Mouse (Mus musculus) adrenal gland, adult 2 months (tissue): Measurements from ENCODE around the gene Maco1. TPM values are rescaled to one million over a fixed set of nuclear protein-coding genes. Genes with fewer than 3 reads are reported as not detected.
"Not testable (repeated sequence)": the region's sequence is repeated elsewhere in the genome, so short reads cannot be mapped to it uniquely, and the experiment has no call there.

Source experiments
- DNase-seq: peaks from one replicate; pipeline ENCODE4 v3.0.0; 2021
- polyA plus RNA-seq: library from polyadenylated mRNA; depleted of rRNA; stranded (reverse); fragments of >200 nt; gene quantifications from 2 replicates; pipeline ENCODE4 v1.2.3, GENCODE M21; 2012
- total RNA-seq, 2 experiments: library from RNA; stranded (reverse); gene quantifications; 2 replicates each; pipeline ENCODE4 v1.2.3; 2021

Maco1 gene
- total and polyA plus RNA-seq, 3 experiments = 15.6 to 37.1 (median 35.6) TPM

DNA sequence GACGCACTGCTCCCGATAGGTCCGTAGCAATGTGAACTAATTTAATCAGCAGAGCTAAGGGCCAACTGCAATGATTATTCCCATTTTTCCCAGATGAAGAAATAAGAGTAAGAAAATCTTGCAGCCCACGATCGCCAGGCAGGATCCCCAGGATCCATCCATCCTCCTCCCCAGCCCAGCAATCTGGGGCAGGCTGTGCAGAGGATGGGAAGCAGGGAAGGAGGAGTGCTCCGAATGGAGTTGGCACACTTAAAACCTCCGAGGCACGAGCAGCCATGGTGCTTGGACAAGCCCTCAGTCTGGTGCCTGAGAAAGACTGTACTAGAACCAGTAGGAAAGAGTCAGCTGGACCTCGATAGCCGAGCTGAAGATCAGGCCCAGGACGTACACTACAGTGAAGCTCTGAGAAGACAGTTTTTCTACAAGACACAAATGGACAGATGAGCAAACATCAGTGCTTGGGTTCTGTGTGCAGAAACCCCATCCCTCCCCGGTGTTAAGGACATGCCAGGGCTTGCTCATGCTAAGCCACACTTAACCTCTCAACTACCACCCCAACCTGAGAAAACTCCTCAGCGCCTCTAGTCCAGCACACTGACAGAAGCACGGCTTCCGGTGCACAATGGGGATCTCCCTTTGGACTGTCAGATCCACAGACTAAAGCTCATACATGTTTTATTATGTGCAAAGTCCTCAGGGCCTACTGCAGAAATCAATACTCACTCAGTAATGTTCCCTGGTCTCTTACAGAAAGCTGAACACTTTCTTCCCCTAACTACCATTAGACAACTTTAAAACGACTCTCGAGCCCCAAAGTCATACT is 39.5 kb downstream of the Maco1 start:
- DNase-seq = no peak

DNA sequence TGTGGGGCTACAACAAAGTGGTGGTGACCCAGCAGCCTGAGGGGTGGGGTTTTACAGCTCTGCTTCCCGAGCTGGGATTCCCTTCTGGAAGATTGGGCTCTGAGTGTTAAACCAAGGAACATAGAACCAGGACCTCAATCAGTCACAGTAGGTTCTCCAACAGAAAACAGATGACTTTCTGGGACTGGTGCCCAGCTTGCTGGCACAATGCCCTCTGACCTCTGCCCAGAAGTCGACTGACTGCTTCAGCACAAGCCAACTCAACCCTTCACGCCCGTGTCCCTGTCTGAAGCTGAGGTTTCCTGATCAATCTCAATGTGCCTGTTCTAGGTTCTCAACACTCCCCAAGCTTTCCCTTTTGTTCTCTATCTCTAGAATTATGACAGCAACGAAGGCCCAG is 48.4 kb downstream of the Maco1 start:
- peak; percentile 97 for DNase-seq

DNA sequence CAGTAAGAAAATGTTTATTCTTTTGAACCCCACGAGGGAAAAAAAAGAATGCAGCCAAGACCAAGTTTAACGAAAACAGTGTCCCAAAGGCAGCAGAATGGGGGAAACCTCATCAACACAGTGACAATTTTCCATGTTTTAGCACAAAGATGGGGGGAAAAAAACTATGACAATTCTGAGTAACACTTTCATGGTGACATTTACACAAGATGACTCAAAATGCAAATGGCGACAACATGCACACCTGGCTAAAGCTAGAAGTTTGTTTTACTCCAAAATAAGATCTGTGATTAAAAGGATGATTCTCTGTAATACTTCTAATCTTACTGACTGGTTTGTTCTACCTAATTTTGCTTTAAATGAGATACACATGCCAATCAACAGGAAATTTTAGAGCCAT is 50.4 kb downstream of the Maco1 start:
- no peak for DNase-seq

DNA sequence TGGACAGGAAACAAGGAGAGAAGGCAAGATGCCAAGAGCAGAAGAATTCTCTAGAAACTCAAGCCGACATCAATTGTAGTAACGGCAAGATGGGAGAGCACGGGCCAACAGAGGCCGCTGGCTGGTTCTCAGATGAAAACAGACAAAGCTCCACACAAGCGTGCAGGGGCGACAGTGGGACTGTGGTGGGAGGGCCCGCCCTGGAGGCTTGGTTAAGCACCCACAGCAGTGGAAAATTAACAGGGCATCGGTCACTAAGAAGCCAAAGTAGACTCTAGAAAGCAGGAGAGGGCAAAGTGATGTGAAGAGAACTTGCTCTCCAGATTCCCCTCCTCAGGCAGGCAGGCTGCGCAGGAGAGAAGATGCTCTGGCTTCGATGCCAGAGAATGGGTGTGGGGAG is 51.0 kb downstream of the Maco1 start:
- no peak for DNase-seq

DNA sequence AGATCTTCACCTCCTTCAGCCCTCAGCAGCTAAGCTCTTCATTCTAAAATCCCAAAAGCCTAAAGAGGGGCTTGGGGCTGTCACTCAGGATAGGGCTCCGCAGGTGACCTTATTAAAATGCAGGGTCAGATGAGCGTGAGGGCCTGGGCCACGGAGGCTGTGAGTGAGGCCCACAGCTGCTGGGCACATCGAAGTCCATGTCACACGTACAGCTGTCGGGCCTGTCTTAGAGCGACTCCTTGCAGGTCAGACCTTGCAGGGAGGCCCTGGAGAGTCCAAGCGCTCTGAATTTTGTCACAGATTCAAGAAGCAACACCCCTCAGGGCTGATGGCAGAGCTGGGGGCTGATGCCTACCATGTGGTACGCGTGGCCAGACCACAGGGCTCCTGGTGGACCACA is 52.5 kb downstream of the Maco1 start:
- DNase-seq = no peak

DNA sequence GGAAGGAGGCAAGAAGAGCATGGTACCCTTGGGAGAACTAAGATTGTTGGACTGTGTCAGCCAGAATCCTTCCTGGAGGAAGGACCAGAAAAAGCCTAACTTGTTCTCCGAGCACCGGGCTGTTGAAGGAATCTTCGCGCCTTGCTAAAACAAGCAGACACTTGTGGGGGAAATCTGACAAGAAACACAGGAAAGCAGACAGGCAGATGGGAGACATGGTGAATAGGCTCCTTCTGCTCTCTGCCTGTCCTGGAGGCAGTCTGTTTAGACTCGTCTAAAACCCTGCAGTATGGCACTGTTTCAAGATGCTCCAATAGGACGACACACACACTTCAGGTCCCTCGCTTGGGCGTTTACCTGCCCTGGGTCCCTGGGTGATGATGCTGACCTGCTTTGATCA is 53.0 kb downstream of the Maco1 start:
- no peak for DNase-seq

DNA sequence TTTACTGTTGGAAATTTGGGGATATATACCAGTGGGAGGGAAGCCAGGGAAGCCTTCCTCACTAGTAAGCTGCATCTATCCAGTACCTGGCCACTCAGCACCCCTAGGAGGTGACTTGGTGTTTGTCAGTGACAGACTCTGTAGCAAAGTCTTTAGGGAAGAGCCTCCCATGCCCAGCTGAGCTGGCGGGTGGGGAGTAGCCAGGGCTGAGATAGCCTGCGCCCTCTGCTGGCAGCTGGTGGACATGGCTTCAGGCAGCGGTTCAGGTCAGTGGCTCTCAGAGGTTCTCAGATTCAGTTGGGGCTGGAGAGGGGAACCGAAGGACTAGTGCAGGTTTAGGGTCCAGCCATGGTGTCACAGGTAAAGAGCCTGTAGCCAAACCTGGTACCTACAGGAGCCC is 53.9 kb downstream of the Maco1 start:
- DNase-seq = peak; percentile 82

DNA sequence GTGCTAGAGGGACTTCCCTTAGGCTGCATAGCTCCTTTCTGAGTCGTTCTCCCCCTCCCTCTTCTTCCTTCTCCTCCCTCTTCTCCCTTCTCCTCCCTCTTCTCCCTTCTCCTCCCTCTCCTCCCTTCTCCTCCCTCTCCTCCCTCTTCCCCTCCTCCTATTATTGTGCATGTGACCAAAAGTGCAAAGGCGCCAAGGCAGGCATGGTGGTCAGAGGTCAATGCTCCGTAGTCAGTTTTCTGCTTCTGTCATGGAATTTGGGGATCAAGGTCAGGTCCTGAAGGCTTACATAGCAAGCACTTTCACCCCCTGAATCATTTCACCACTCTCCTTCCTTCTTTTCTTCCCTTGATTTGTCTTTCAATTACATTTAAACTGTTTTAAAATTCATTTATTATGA is 54.3 kb downstream of the Maco1 start:
- no peak for DNase-seq

DNA sequence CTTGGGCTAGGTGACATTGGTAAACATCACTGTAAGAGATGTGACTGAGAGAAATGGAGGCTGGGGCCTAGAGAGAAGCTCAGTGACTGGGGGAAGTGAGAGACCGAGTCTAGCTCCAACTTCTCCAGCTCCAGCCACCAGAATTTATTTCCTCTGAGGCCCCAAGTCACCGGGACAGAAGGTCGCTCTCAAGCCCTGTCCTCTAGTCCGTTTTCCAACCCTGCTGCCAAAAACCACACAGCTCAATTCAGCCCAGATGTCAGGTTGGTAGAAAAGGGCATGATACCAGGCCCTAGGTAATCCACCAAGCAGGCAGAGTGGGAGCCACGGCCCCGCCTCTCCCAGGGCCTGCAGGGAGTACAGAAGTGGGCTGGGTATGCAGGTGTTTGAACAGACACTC is 55.5 kb downstream of the Maco1 start:
- no peak for DNase-seq

DNA sequence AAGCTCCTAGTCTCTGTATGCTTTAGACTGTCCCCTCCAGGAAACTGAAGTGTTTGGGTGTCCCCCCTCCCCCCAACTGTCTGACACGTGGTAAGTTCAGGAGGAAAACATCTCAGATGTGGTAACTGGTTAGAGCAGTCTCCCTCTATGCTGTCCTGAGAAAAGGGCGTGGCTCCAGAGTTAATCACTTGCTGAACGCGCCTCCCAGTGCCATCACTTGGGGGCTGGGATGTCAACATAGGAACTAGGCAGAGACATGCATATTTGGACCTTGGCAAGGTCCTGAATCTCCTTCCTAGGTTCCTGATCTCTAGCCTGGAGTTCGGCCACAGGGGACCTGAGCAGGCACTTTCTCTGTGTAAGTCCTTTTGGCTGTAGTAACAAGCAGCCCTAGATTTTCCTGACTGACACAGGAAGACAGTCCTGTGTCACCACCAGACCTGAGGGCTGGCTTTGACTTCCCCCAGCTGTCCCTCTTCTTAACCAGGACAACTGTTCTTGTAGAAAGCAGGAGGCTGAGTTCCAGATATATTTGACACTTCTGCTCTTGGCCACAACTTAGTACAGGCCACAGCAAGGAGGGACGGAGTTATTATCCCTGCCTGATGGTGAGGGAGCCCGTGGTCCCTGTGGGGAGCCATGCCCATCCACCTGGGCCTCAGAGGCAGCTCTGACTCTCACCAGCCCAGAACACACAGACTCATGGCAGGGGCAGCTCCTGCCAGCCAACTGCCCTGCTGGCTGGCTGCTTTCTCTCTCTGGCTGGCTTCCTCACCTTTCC is 56.4 kb downstream of the Maco1 start:
- DNase-seq = no peak

DNA sequence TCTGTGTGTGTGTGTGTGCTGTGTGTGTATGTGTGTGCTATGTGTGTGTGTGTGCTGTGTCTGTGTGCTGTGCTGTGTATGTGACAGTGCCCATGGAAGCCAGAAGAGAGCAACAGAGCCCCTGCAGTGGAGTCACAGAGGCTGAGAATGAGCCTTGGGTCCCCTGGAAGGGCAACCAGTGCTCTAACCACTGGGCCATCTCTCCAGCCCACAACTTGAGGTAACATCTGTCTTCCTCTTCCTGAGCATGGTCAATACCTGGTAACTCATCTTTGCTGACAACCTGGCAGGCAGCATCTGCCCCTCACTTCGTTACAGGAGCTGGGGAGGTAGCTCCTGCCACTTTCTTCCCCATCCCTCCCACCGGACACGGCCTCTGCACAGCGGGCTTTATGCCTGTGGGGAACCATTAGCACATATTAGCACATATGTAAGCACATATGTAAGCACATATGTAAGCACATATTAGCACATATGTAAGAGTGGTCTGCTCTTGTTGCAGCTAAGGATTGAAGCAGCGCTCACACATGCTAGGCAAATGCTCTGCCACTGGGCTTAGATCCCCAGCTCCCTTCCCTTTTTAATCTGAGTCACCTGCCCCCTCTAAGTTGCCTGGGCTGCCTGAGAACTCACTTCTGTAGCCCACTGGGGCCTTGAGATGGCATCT is 57.2 kb downstream of the Maco1 start:
- DNase-seq = no peak

DNA sequence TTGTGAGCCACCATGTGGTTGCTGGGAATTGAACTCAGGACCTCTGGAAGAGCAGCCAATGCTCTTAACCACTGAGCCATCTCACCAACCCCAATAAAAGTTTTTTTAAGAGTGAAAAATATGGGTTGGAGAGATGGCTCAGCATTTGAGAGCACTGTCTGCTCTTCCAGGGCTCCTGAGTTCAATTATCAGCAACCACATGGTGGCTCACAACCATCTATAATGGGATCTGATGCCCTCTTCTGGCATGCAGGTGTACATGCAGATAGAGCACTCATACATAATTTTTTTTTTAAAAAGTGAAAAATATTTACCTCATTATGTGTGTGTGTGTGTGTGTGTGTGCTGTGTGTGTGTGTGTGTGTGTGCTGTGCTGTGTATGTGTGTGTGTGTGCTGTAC is 58.2 kb downstream of the Maco1 start:
- DNase-seq = not testable (repeated sequence)

DNA sequence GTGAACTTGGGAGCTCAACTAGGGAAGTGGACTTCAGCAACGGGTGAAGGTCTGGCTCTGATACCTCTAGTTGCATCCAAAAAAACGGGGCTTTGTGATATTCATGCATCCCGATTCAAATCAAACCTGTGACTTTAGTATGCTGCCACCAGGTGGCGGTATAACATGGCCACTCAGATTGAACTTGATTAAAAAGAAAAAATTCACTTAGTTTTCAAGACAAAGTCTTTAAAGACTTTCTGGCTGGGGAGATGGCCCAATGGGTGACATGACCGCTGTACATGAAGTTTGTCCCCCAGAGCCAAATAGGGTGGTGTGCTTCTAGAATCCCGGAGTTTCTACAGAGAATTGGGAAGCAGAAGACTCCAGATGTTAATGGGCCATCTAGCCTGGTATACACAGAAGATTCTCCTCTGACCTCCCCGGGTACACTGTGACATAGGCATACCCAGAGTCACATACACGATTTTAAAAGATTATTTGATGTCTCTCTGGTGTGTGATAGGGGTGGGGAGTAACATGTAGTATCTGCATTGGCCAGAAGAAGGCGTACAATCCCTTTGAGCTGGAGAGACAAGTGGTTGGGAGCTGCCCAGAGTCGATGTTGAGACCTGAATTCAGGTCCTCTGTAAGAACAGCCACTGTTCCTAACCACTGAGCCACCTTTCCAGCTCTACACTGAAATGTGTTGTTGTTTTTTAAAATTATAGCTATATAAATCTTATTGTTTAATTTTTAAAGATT is 59.8 kb downstream of the Maco1 start:
- DNase-seq = peak; percentile 45

DNA sequence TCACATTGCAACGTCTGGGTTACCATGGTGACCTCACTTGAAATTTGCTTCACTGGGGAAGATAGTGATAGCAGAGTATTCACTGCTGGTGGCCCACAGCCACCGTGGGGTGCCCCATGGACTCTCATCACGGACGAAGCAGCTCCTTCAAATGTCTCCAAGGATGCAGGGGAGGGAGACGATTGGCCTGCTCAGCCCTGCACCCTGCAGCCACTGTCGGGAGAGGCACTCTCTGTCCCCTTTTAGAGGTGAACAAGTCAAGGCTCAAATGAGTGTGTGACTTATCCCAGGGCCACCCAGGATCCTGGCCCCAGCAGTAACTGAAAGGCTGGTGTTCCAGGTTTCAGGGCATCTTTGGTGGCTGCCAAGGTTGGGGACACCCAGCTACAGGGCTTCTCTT is 61.4 kb downstream of the Maco1 start:
- no peak for DNase-seq

DNA sequence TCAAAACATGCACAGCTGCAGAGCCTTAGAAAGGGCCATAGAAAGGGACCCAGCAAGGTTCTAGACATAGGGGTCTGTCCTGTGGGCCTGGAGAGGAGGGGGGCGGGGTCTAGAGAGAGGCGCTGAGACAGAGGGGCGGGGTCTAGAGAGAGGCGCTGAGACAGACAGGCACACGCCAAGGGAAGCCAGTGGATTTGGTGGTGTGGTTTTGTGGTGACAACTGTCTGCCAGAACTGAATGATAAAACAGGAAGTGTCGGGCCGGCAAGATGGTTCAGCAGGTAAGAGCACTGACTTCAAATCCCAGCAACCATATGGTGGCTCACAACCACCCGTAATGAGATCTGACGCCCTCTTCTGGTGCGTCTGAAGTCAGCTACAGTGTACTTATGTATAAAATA is 66.2 kb downstream of the Maco1 start:
- DNase-seq = no peak

DNA sequence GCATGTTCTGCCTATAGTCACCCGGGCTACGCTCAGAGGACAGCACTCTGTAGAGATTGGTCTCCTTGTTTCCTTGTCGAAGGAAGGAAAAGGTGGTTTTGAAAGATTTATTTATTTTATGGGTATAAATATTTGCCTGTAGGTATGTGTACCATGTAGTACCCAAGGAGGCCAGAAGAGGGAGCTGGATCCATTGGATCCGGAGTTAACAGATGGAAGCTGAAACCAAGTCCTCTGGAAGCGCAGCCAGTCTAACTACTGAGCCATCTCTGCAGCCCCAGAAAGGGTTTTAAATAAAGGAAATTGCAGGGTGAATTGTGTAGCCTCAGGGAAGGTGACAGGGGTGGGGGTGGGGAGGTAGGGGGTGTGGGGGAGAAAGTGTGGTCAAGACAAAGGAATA is 68.4 kb downstream of the Maco1 start:
- DNase-seq = no peak

DNA sequence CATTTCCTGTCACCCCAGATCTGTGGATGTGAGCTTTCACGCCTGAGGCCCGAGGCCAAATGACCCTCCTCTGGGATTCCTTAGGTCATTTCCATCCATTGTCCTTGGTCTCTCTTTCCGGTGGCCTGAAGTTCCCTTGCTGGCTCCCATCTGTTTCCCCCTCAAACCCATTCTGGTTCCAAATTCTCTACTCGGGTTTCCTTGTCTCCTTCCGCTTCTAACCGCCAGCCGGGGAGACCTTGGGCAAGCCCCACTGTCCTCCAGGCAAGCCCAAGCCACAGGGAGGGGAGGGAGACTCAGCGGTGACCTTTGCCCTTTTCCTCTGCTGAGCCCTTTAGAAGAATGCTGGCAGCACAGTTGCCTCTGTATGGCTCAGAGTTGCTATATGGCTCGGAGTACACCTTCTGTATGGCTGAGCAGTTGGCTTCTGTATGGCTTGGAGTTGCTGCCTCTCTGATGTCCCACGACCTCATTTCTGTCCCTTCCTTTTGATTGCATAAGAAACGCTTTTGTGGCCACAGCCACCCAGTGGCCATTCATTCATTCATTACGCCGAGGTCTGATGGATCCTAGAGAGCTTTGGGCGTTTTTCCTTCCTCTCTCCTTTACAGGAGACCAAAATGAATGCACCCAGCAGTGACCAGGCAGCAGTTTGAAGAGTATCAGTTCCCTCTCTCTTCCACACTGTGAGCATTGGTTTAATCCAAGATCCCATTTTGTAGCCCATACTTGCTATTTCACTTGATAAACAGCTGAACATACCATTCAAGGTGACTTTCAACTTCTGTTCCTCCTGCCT is 73.8 kb downstream of the Maco1 start:
- peak; percentile 87 for DNase-seq

DNA sequence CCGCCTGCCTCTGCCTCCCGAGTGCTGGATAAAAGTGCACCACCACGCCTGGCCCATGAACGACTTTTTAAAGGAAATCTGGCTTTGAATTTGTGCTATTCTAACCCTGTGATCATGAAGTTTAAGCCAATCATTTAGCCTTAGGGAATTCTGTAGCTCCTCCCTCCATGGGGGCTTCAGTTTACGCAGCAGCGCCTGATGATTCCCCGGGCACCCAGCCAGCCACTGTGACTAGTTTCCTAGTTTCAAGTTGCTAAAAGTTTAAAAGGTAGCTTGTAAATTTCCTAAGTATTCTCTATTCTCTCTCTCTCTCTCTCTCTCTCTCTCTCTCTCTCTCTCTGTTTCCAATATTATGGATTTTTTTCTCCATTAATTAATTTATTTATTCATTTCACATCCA is 76.9 kb downstream of the Maco1 start:
- DNase-seq = no peak

DNA sequence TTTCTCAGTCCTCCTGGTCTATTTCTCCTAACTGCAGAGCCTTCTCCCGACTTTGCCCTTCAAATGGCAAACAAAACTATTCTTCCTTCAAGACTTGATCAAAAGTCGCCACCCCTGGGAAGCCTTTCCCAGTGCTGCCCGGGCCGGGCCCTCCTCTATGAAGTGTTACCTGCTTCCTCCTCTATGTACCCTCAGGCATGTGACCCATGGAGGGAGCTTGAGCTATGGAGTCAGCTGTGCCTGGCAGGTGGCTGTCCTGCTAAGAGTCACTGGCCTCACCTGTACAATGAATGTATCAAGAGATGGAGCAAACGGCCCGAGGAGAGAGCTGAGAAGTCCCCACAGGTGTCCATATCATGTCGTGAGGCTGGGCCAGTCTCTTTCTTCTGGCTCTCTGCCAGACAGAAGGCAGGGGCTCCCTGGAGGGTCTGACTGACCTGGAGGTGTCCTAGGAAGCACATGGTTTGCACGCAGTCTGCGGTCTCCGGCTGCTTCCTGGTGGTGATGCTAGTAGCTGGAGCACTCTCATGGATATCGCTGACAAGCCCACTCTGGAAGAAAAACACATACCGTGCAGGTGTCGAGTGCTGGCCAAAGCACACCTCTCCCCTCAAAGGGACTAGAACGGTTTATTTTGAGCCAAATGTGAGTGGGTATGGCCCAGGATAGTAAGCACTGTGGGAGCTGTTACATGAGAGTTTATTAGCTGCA is 77.8 kb downstream of the Maco1 start:
- no peak for DNase-seq

DNA sequence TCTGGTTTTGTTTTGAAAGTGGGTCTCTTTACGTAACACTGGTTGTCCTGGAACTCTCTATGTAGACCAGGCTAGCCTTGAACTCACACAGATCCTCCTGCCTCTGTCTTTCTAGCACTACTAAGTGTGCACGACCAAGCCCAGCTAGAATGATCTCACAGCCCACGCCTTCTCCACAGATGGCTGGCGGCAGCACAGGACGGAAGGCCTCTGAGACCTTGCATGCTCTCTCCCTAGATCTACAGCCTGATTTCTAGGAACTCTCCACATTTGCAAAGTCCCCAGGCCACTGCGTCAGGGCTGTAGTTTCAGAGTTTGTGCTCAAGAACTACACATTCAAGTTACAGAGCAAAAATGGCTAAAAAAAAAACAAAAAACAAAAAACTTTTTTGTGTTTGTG is 79.0 kb downstream of the Maco1 start:
- no peak for DNase-seq
